Comparison of ENCODE assay signal across 28 mouse cellular contexts in genomic region chr5:32478972-32479371, GRCm38 (mm10). TPM values are rescaled to one million over a fixed set of nuclear protein-coding genes. Genes with fewer than 3 reads are reported as not detected.
DNase-seq lines count a peak whose midpoint lies in the region; ATAC-seq and TF ChIP-seq lines count a peak whose summit lies in the region.
"Had no signal": no experiment of that assay in that cellular context is flagged by ENCODE, and none has a peak within 500 bp of the region (broad histone marks: within the 10 kb centered on the region; RNA-seq: fewer than 3 reads in every experiment).

No protein-coding gene starts in this region.

- DNase-seq in thymus, adult 2 months, result no peak
- DNase-seq in thymus, postnatal 10 days (ENCODE audit: low spot score in 2 of 2), result no peak
- peak; percentile 33 for DNase-seq in CD4-positive, CD25-positive, alpha-beta regulatory T cell, adult 2 months (ENCODE audit: low read depth, low spot score)
- no peak for DNase-seq in urinary bladder, postnatal 4 days (ENCODE audit: low spot score in 2 of 2)
- DNase-seq in left cerebral cortex, adult 2 months (ENCODE audit: extremely low spot score in 1 of 2, low spot score in 2 of 2), result no peak
- DNase-seq: adrenal gland, adult 2 months; adrenal gland, postnatal 14 days; B cell, adult 2 months; cerebellum, adult 11 months; cerebellum, adult 2 months; cerebellum, adult 9-11 months; cerebellum, postnatal 25 days; forebrain, postnatal 0 days; gastrocnemius, postnatal 10 days; gastrocnemius, postnatal 36 days; heart, adult 18-20 months; heart, postnatal 14 days; heart, postnatal 4 days had no signal

- H3K27ac ChIP-seq in thymus, adult 2 months (ENCODE audit: control insufficient read depth, insufficient read depth, low read length), result peak overlapping the region; percentile 35; the same call in 1 of the 2 replicates
- no peak overlapping the region for H3K27ac ChIP-seq in left cerebral cortex, adult 2 months
- H3K27ac ChIP-seq: embryonic facial prominence, embryonic 12.5 days; embryonic facial prominence, embryonic 15.5 days; heart, embryonic 13.5 days; hindbrain, embryonic 14.5 days; hindbrain, postnatal 0 days had no signal

- no peaks in the 10 kb centered on the region for H3K27me3 ChIP-seq in thymus, adult 2 months (ENCODE audit: control insufficient read depth, insufficient read depth, low read length)
- H3K27me3 ChIP-seq: CH12.LX; embryonic facial prominence, embryonic 12.5 days; embryonic facial prominence, embryonic 15.5 days; heart, embryonic 13.5 days; Patski had no signal

- intact Hi-C loops in left cerebral cortex, adult 2 months (cut with DNase I), result no loop called here

- peaks cover 27% of the 10 kb centered on the region for H3K36me3 ChIP-seq in thymus, adult 2 months (ENCODE audit: control insufficient read depth, insufficient read depth, low read length)

- WGBS in thymus, adult 2 months, result 32% methylated on average over 4 of the region's 4 CpGs

- peak; percentile 80 for ATAC-seq in inflammation-experienced regulatory T-cells, adult 6 months
- ATAC-seq: forebrain, embryonic 14.5 days; forebrain, postnatal 0 days; hindbrain, postnatal 0 days; intestine, postnatal 0 days; Patski had no signal

- TF ChIP-seq POLR2A in thymus, adult 2 months (IDR thresholded peaks at IDR 0.05; ENCODE audit: control insufficient read depth, extremely low read depth, insufficient read depth, low read length, poor library complexity), result no peak

- no peak for TF ChIP-seq CTCF in thymus, adult 2 months (IDR thresholded peaks at IDR 0.05; ENCODE audit: borderline replicate concordance, control insufficient read depth, extremely low read depth, insufficient read depth, low read length, poor library complexity)
- TF ChIP-seq CTCF in left cerebral cortex, adult 2 months (IDR thresholded peaks at IDR 0.05), result no peak

- H3K4me3 ChIP-seq in thymus, adult 2 months (ENCODE audit: control insufficient read depth, insufficient read depth, low read length), result no peak overlapping the region
- no peak overlapping the region for H3K4me3 ChIP-seq in left cerebral cortex, adult 2 months
- H3K4me3 ChIP-seq: embryonic facial prominence, embryonic 12.5 days; embryonic facial prominence, embryonic 15.5 days; heart, embryonic 13.5 days had no signal

- H3K4me1 ChIP-seq in thymus, adult 2 months (replicated peaks; ENCODE audit: control insufficient read depth, insufficient read depth, low read length), result peaks cover 8% of the 10 kb centered on the region
- H3K4me1 ChIP-seq: embryonic facial prominence, embryonic 12.5 days; embryonic facial prominence, embryonic 15.5 days had no signal

RNA-seq across cellular contexts. Expression of gene Ppp1cb, which starts 20.3 kb away (rescaled TPM):
- 24.5 and 26.4 TPM in 2 replicates for polyA plus RNA-seq in thymus, adult 2 months (2012; rRNA removed)
- polyA plus RNA-seq in inflammation-experienced regulatory T-cells, adult 6 months (2017; shearing (Covaris generic)), result 100 to 1,000 TPM in 2 of 3 experiments, 10 to 100 TPM in 1; 83.2 to 212 (median 169) TPM
- total RNA-seq in left cerebral cortex, adult 2 months (2021), result 100 to 1,000 TPM; 364 to 413 TPM
